Mouse (Mus musculus): Measurements from ENCODE around the gene Sp8. TPM values are rescaled to one million over a fixed set of nuclear protein-coding genes. Genes with fewer than 3 reads are reported as not detected.
A peak's percentile ranks its signal among the peaks of the same experiment; 100 is the strongest.

The Sp8 gene
- not detected in 2 replicates for polyA plus RNA-seq (2014; fragmentation: Nextera tagmentation; extraction: Ambion mirVana)

DNA sequence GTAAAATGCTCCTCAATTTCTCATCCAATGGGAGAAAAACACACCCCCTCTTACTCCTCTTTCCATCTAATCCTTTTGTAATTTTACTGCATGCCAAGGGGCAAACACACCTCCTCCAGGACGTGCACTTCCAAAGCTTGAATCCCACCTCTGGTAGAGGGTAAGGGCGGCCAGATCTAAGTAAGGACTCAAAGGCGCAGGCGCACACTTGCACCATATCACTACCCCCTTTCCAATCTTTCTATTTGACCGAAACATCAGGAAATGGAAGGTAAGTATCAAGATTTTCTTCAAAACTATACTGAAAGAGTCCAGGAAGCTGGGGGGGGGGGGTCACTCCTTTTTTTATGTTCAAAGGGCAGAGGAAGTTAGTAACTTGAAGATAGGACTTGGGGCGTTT, at the start of gene Sp8:
Sp8 (plus strand) TSS at position 109 of the 400 bp plus-strand sequence.
- ATAC-seq (ENCODE audit: insufficient read depth) (no peak), DNase-seq (no peak)
- Histone ChIP-seq H3K4me1 (ENCODE audit: insufficient read depth) (no peaks in the 10 kb centered on the region), H3K27me3 (ENCODE audit: insufficient read depth, low read length) (peaks cover 93% of the 10 kb centered on the region), H3K9ac (no peak within 1 kb of the TSS), H3K9me3 (ENCODE audit: low read depth, low read length) (no peaks in the 10 kb centered on the region), H3K4me2 (peak within 1 kb of the TSS; percentile 81), H3K36me3 (ENCODE audit: insufficient read depth) (no peaks in the 10 kb centered on the region), H3K4me3 (ENCODE audit: low read depth, low read length) (peak within 1 kb of the TSS; percentile 42), H3K27ac (ENCODE audit: low read depth) (no peak within 1 kb of the TSS)
- 5% methylated on average over 6 of the region's 6 CpGs for WGBS
- no peak for TF ChIP-seq CTCF (IDR thresholded peaks at IDR 0.05; ENCODE audit: low read depth)

DNA sequence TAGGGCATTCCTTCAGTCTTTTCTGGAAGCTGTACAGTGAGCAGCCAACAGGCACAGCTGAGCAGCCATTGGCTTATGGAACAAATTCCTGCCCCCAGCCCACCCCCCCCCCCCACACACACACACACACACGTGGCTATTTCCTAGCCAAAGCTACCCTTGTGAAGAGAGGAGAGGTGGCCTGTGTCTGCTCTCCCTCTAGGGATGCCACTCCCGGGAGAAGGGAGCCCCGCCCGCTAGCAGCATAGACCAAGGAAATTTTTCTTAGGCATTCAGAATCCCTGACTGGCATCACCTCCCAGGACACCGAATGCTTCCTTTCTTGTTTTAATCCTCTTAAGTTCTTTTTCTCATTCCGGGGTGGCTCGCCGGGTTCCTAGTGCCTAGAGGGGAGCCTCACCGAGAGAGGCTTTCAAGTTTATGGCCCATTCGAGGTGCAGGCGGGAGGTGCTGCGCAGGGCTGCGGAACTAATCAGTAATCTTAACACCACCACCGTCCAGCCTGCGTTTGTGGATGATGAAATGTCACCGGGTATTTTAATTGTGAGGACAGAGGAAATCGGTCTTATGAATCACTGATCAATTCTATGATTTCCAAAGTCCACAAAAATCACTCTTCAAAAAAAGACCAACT, 34.7 kb upstream of the Sp8 start:
- Histone ChIP-seq H3K4me3 (ENCODE audit: low read depth, low read length) (no peak overlapping the region), H3K36me3 (ENCODE audit: insufficient read depth) (no peaks in the 10 kb centered on the region), H3K4me1 (ENCODE audit: insufficient read depth) (no peaks in the 10 kb centered on the region), H3K27ac (ENCODE audit: low read depth) (no peak overlapping the region), H3K9ac (no peak overlapping the region), H3K4me2 (peak overlapping the region; percentile 29; the same call in 1 of the 2 replicates), H3K27me3 (ENCODE audit: insufficient read depth, low read length) (no peaks in the 10 kb centered on the region), H3K9me3 (ENCODE audit: low read depth, low read length) (no peaks in the 10 kb centered on the region)
- DNase-seq (no peak), ATAC-seq (ENCODE audit: insufficient read depth) (no peak)
- TF ChIP-seq CTCF (IDR thresholded peaks at IDR 0.05; ENCODE audit: low read depth), result no peak
- WGBS, result 7% methylated on average over 17 of the region's 17 CpGs

DNA sequence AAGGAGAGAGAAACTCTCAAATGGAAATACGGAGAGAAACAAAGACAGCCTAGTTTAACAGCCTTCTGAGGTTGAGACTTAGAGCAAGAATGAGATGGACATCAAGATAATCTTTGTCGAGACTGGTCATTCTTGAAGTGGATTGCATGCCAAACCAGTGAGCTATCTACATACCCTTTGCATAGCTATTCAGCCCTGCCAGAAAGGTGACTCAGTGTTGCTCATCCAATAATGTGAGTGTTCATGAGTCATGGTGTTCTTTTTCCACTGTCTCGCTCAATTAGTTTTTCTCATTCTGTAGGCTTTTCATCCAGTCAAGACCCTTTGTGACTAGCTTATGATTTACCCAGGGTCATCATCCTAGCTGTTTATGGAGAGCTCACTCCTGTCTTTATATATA, 31.6 kb upstream of the Sp8 start:
- no peak overlapping the region for H3K9ac ChIP-seq
- H3K36me3 ChIP-seq (ENCODE audit: insufficient read depth), result no peaks in the 10 kb centered on the region
- H3K4me3 ChIP-seq (ENCODE audit: low read depth, low read length), result no peak overlapping the region
- no peaks in the 10 kb centered on the region for H3K9me3 ChIP-seq (ENCODE audit: low read depth, low read length)
- no peaks in the 10 kb centered on the region for H3K27me3 ChIP-seq (ENCODE audit: insufficient read depth, low read length)
- 67% methylated on average over 3 of the region's 3 CpGs for WGBS
- H3K27ac ChIP-seq (ENCODE audit: low read depth), result no peak overlapping the region
- no peak overlapping the region for H3K4me2 ChIP-seq
- H3K4me1 ChIP-seq (ENCODE audit: insufficient read depth), result no peaks in the 10 kb centered on the region
- no peak for TF ChIP-seq CTCF (IDR thresholded peaks at IDR 0.05; ENCODE audit: low read depth)
- ATAC-seq (ENCODE audit: insufficient read depth), result no peak
- no peak for DNase-seq

DNA sequence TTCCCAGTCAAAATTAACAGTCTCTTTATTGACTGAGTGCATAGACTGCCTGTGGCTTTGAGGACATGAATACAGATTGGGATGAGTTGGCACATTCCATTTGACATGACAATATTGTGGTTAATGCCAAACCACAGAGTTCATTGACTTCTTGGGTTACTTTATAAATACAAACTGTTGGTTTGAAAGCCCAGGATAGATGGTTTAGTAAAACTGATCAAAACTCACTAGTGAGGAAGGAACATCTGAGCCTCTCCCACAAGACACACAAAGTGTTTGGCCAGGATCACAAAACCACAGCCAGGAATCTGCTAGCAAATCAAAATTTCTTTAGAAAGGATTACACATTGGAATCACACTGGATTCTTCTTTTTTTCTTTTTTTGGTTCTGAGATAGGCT, 30.0 kb upstream of the Sp8 start:
- no peak overlapping the region for H3K27ac ChIP-seq (ENCODE audit: low read depth)
- H3K9ac ChIP-seq, result no peak overlapping the region
- H3K27me3 ChIP-seq (ENCODE audit: insufficient read depth, low read length), result no peaks in the 10 kb centered on the region
- ATAC-seq (ENCODE audit: insufficient read depth), result no peak
- TF ChIP-seq CTCF (IDR thresholded peaks at IDR 0.05; ENCODE audit: low read depth), result no peak
- no peaks in the 10 kb centered on the region for H3K4me1 ChIP-seq (ENCODE audit: insufficient read depth)
- no peaks in the 10 kb centered on the region for H3K36me3 ChIP-seq (ENCODE audit: insufficient read depth)
- DNase-seq, result no peak
- no peak overlapping the region for H3K4me2 ChIP-seq
- H3K4me3 ChIP-seq (ENCODE audit: low read depth, low read length), result no peak overlapping the region
- H3K9me3 ChIP-seq (ENCODE audit: low read depth, low read length), result no peaks in the 10 kb centered on the region

DNA sequence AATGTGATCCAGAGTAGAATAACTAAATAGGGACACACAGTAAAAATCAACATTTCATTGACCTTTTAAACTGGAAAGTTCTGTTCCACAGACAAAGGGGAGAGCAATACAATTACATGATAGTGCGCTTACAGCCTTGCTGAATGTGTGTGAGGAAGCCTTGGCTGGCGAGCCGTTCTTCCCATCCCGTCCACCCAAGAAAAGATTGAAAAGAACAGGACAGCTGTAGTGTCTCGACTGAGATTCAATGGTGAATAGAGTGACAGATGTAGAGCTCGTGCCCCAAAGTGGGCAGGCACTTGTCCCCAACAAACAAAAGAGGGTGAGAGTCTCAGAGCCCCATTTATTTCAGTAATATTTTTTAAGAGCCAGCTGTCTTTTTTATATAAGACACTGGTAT, 16.2 kb upstream of the Sp8 start:
- Histone ChIP-seq H3K36me3 (ENCODE audit: insufficient read depth) (no peaks in the 10 kb centered on the region), H3K9me3 (ENCODE audit: low read depth, low read length) (no peaks in the 10 kb centered on the region), H3K27me3 (ENCODE audit: insufficient read depth, low read length) (peaks cover under 1% of the 10 kb centered on the region; the same call in 1 of the 2 replicates), H3K4me3 (ENCODE audit: low read depth, low read length) (no peak overlapping the region), H3K4me2 (no peak overlapping the region), H3K27ac (ENCODE audit: low read depth) (no peak overlapping the region), H3K4me1 (ENCODE audit: insufficient read depth) (no peaks in the 10 kb centered on the region), H3K9ac (no peak overlapping the region)
- WGBS, result 81% methylated on average over 6 of the region's 6 CpGs
- no peak for TF ChIP-seq CTCF (IDR thresholded peaks at IDR 0.05; ENCODE audit: low read depth)
- no peak for DNase-seq
- no peak for ATAC-seq (ENCODE audit: insufficient read depth)

DNA sequence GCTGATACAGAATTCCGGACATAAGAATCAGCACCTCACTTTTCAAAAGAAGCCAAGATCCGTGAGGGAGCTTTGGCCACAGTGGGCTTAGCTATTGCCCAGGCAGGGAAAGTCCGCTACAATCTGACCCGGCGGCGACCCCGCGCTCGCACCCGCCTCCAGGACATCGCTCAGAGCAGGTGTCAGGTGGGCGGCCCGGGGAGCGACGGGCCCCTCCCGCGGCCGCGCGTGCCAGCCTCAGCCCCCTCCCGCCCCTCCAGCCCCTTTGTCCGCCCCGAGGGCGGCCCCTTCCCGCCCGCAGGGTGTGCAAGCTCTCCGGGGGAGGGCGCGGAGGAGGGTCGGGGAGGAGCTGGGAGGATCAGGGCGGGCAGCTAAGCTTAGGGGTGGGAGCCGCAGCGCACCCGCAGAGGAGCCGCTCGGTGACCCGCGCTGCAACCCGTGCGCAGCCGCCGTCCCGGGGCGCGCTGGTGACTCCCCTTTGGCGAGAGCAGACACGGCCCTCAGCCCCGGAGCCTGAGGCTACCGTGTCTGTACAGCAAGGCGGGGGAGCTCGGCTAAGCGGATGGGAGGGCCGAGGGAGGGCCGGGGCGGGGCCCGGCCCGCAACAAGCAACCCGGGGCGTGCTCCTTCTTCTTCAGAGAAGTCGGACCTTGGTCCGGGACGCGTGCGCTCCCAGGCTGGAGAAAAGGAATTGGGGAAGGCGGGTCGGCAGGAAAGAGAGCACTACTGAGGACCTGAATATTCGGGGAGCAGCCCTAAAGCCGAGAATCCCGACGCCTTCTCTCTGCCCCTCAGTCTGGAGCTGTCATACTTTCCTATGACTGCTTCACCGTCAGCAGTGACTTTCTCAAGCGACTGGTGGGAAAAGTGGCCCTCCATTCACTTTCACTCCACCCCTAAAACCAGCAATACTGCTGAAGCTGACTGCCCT, 9.5 kb upstream of the Sp8 start:
- Histone ChIP-seq H3K36me3 (ENCODE audit: insufficient read depth) (no peaks in the 10 kb centered on the region), H3K4me2 (peak overlapping the region; percentile 76), H3K4me1 (ENCODE audit: insufficient read depth) (no peaks in the 10 kb centered on the region), H3K9me3 (ENCODE audit: low read depth, low read length) (no peaks in the 10 kb centered on the region), H3K27ac (ENCODE audit: low read depth) (no peak overlapping the region), H3K9ac (peak overlapping the region; percentile 25; the same call in 1 of the 2 replicates), H3K27me3 (ENCODE audit: insufficient read depth, low read length) (peaks cover 66% of the 10 kb centered on the region), H3K4me3 (ENCODE audit: low read depth, low read length) (peak overlapping the region; percentile 55)
- TF ChIP-seq CTCF (IDR thresholded peaks at IDR 0.05; ENCODE audit: low read depth), result no peak
- ATAC-seq (ENCODE audit: insufficient read depth) (peak; percentile 94), DNase-seq (peak; percentile 65)
- under 1% methylated on average over 71 of the region's 72 CpGs for WGBS

DNA sequence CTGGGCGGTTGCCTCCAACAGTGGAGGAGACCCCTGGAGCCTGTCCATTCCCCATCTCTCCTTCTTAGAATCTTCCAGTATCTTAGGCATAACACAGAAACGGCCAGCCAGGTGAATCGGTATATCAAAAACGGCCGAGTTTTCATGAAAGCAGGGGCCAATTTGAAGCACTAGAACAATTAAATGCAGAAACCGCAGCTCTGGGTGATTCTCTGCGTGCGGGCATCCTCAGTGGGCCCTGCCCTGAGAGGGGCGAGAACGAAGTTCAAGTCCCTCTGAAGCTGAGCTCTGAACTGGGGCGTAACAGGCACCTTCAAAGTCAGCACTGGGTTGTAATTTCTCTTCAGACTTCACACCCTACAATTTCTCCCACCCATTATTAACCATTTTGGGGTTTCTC, 8.8 kb upstream of the Sp8 start:
- H3K4me2 ChIP-seq, result peak overlapping the region; percentile 76
- TF ChIP-seq CTCF (IDR thresholded peaks at IDR 0.05; ENCODE audit: low read depth), result no peak
- ATAC-seq (ENCODE audit: insufficient read depth), result no peak; the same call in 1 of the 2 replicates
- no peak overlapping the region for H3K27ac ChIP-seq (ENCODE audit: low read depth)
- no peak overlapping the region for H3K9ac ChIP-seq
- no peaks in the 10 kb centered on the region for H3K9me3 ChIP-seq (ENCODE audit: low read depth, low read length)
- 2% methylated on average over 11 of the region's 11 CpGs for WGBS
- H3K27me3 ChIP-seq (ENCODE audit: insufficient read depth, low read length), result peaks cover 72% of the 10 kb centered on the region
- DNase-seq, result no peak
- H3K4me1 ChIP-seq (ENCODE audit: insufficient read depth), result no peaks in the 10 kb centered on the region
- no peaks in the 10 kb centered on the region for H3K36me3 ChIP-seq (ENCODE audit: insufficient read depth)
- H3K4me3 ChIP-seq (ENCODE audit: low read depth, low read length), result peak overlapping the region; percentile 55

Measured in lung, embryonic 14.5 days (tissue).